Mouse (Mus musculus) skeletal muscle tissue, adult 2 months (tissue): Measurements from ENCODE around the gene Sugp1.

Experiments
- DNase-seq: peaks from one replicate; pipeline ENCODE4 v3.0.0-alpha.2; 2012; ENCODE audit warnings: low read depth, low spot score

Sugp1 gene

GRCm38 (mm10) chr8:70111192-70111795 lies 68.7 kb downstream of the Sugp1 start:
- DNase-seq: no peak

- no peak for DNase-seq
These were observed 69.9 kb downstream of the Sugp1 start for GRCm38 (mm10) chr8:70112401-70113016.

- no peak for DNase-seq
These were observed 71.9 kb downstream of the Sugp1 start for GRCm38 (mm10) chr8:70114488-70114887.

- DNase-seq: no peak
These were observed 72.3 kb downstream of the Sugp1 start for GRCm38 (mm10) chr8:70114892-70115291.

- no peak for DNase-seq
These were observed 75.0 kb downstream of the Sugp1 start for GRCm38 (mm10) chr8:70117611-70118010.

- DNase-seq: no peak
These were observed 76.4 kb downstream of the Sugp1 start for GRCm38 (mm10) chr8:70118726-70119700.

GRCm38 (mm10) chr8:70120667-70121066 lies 78.1 kb downstream of the Sugp1 start, which contains the start of gene Ncan:
Ncan (minus strand) TSS chr8:70120873.
- no peak for DNase-seq
